Mouse (Mus musculus) left cerebral cortex, adult 18-20 months (tissue): ENCODE data around the gene Ell. TPM values are rescaled to one million over a fixed set of nuclear protein-coding genes. Genes with fewer than 3 reads are reported as not detected.

Experiments used
- DNase-seq, 2 experiments: peaks; one replicate each; pipeline ENCODE4 v3.0.0; 2021 to 2022; ENCODE audit warnings: low spot score in 2 of 2, mixed read lengths in 1 of 2
- total RNA-seq, 2 experiments: library from RNA; stranded (reverse); gene quantifications; 2 replicates each; pipeline ENCODE4 v1.2.3; 2021

Gene Ell
- total RNA-seq, 2 experiments from 2014 or later = 19.0 to 21.6 TPM

GRCm38 (mm10) chr8:70596775-70597416, 57.6 kb downstream of the Ell start:
- DNase-seq = no peak

GRCm38 (mm10) chr8:70597417-70598272, 58.4 kb downstream of the Ell start:
- no peak for DNase-seq

GRCm38 (mm10) chr8:70598283-70598682, 59.0 kb downstream of the Ell start:
- peak; percentile 85 to 86 for DNase-seq

GRCm38 (mm10) chr8:70598722-70599121, 59.5 kb downstream of the Ell start:
- DNase-seq = no peak

GRCm38 (mm10) chr8:70599507-70600290, 60.4 kb downstream of the Ell start:
- no peak for DNase-seq

- DNase-seq = no peak
Observed at GRCm38 (mm10) chr8:70600473-70601270, 61.4 kb downstream of the Ell start.

- DNase-seq = peak; percentile 80 to 87
Observed at GRCm38 (mm10) chr8:70601271-70601649, 62.0 kb downstream of the Ell start.

GRCm38 (mm10) chr8:70602139-70602811, 63.0 kb downstream of the Ell start:
- DNase-seq = no peak

GRCm38 (mm10) chr8:70604558-70604957, 65.3 kb downstream of the Ell start:
- no peak for DNase-seq

- no peak for DNase-seq
Observed at GRCm38 (mm10) chr8:70605871-70606779, 66.9 kb downstream of the Ell start.

- DNase-seq = no peak
Observed at GRCm38 (mm10) chr8:70606780-70607602, 67.7 kb downstream of the Ell start.

- DNase-seq = no peak
Observed at GRCm38 (mm10) chr8:70607603-70607897, 68.3 kb downstream of the Ell start.

GRCm38 (mm10) chr8:70607898-70608748, 68.9 kb downstream of the Ell start:
- peak in 1 of 2 experiments; percentile 47 for DNase-seq

- DNase-seq = no peak
Observed at GRCm38 (mm10) chr8:70608749-70609367, 69.6 kb downstream of the Ell start, which contains the start of gene Ssbp4. TSS of gene Ssbp4 (minus strand) at chr8:70608872.

GRCm38 (mm10) chr8:70609368-70609848, 70.2 kb downstream of the Ell start:
- peak in 1 of 2 experiments; percentile 63 for DNase-seq

- DNase-seq = peak; percentile 87 to 91
Observed at GRCm38 (mm10) chr8:70609849-70610795, 70.9 kb downstream of the Ell start.
